Mouse (Mus musculus) left cerebral cortex, postnatal 36 days (tissue): Measurements from ENCODE around the gene Cyb5d1. TPM values are rescaled to one million over a fixed set of nuclear protein-coding genes. Genes with fewer than 3 reads are reported as not detected.

Experiments used
- DNase-seq, 2 experiments: peaks; one replicate each; pipeline ENCODE4 v3.0.0; 2021 to 2022; ENCODE audit warnings: low spot score in 2 of 2, mixed read lengths in 1 of 2
- intact Hi-C: fragments of 180-260 bp; cut with DNase I; formaldehyde crosslinking; loops from one replicate; pipeline ENCODE4 v1.15.1; 2025
- total RNA-seq, 2 experiments: library from RNA; stranded (reverse); gene quantifications; 2 replicates each; pipeline ENCODE4 v1.2.3; 2021

Cyb5d1 gene
- total RNA-seq, 2 experiments from 2014 or later: 36.4 to 43.1 TPM

DNA sequence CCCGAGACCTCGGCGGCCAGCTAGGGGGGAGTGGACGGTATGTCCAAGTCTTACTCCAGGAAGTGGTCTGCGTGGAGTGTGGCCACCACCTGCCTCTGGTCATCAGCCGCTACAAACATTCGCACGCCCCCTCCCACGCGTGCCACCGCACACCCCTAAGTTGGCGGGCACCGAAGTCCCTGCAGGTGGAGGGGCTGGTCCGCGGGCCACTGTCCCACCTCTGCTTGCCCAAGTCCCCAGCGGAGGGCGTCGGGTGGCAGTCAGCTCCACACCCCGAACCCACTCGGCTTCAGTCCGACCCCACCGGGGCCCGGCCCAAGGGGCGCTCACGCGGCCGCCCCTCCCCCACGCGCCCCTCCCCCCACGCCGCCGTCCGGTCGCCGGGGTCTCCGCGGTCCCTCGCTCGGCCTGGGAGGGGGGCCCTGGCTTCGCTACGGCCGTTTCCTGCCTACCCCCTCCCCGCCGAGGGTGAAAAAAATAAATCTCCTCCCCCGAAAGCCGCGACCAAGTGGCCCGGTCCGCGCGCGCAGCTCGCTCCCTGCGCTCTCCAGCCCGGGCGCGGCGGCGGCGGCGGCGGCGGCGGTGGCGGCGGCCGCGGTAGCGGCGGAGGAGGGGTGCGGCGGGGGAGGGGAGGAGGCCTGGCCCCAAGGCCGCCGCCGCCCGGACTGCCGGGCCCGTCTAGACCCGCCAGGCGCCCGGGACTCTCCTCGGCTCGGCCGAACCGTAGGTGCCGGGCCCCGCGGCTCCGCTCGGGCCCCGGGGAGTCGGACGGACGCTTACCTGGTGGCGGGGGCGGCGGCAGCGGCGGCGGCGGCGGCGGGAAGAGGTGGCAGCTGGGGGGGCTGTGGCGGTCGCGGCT is 26.8 kb downstream of the Cyb5d1 start:
- intact Hi-C loops: loop anchor here (5.0 kb wide), 2 partner anchors 46 to 271 kb away; partner anchors contain the start of genes Cntrob, Per1 and Trappc1

DNA sequence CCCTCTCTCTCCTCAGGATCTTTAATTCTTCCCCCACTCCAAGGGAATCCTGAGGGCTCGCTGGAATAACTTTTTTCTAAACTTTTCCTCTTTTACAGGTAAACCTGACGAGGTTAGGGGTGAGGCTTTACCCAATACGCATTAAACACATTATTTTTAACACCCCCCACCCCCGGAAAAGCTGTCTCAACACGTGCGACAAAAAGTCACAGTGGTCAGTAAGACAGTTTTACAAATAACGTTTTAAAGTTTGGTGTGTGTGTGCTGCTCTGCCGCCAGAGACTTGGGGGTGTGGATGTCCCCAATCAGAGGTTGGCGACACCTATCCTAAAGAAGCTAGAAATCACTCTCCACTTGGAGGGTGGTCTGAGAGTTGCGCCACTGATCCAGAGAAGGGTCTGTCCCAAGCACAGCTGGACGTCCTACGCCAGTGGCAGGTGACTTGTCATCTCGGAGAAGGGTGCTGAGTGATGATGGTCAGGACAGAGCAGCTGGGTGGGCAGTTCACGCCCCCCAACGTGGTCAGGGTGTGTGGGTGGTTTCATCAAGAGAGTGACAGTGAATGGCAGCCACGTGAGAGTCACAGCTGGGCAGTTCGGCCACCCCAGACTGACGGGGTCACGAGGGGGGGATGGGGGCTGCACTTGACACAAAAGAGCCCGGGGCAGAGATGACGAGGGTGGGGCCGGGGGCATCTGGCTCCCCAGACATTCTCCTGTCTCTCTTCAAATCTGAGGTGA is 27.6 kb downstream of the Cyb5d1 start:
- intact Hi-C loops: loop anchor here (1.0 to 5.0 kb wide), 4 partner anchors 27 to 270 kb away; partner anchors contain the start of genes Cntrob, Per1, Rnf227 and Trappc1
- no peak for DNase-seq

More for the DNA sequence above, 26.8 kb downstream of the Cyb5d1 start:
- DNase-seq: peak; percentile 37 to 51

DNA sequence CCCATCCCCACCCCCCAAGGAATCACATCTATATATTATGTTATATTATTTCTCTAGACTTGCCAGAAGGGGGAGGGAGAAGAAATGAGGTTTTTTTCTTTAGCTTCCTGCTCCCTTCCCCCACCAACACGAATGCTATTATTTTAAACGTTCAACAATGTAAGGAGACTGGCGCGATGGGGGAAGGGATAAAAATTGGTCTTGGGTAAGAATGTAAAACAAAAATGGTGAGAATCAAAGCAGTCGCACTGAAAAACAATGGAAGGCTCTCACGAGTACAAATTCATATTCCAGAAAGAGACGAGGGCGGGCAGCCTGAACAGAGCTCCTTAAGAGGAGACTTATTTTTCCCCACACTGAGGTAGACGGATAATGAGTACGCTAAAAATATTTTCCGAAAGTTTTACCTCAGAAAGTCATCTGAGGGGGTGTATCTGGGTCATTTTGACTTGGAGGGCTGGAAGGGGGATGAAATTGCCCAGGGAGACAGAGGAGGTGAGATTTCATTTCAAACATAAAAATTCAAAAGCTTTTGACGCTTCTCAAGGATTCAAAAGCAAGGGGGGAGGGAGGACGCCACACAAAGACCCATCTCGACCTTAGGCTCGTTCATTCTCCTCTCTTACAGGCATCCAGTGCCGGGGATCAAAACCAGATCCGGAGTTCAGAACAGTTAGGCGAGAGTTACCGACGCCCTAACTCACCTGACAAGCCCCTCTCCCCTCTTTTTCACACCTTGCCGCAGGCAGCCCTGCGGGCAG is 28.4 kb downstream of the Cyb5d1 start:
- DNase-seq: peak in 1 of 2 experiments; percentile 37

DNA sequence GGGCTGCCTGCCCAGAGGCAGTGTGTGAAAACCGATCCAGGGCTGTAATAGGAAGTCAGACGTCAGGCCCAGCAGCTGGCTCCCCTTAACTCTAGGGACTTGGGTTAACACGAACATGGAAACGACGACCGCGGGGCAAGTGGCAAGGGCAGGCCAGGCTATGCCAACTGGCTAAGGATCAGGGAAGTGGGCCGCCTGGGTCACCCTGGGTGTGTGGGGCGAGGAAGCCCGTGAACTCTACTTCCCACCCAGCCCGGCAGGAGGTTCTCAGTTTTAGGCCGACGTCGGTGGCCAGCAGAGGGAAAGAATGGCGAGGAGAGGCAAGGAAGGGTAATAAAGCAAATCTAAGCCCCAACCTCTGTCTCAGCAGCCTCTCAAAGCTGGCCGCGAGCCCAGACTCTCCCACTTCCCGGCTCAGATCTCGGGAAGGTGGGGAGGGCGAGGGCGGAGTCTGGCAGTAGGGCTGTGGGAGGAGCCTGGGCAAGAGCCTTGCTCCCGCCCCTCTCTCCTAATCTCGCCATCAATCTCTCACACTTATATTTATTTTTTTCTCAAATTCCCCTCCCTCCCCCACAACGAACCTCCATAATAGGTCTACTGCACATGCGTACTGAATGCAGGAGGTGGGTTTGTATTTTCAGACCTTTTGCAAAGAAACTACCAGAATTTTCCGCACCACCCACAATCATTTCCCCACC is 29.1 kb downstream of the Cyb5d1 start:
- DNase-seq: peak; percentile 93 to 96
- intact Hi-C loops: loop anchor here (2.0 to 5.0 kb wide), 3 partner anchors 26 to 269 kb away; partner anchors contain the start of genes Cntrob, Per1, Rnf227 and Trappc1

More for the DNA sequence above, 28.4 kb downstream of the Cyb5d1 start:
- intact Hi-C loops: loop anchor here (1.0 to 5.0 kb wide), 4 partner anchors 26 to 270 kb away; partner anchors contain the start of genes Cntrob, Per1, Rnf227 and Trappc1

DNA sequence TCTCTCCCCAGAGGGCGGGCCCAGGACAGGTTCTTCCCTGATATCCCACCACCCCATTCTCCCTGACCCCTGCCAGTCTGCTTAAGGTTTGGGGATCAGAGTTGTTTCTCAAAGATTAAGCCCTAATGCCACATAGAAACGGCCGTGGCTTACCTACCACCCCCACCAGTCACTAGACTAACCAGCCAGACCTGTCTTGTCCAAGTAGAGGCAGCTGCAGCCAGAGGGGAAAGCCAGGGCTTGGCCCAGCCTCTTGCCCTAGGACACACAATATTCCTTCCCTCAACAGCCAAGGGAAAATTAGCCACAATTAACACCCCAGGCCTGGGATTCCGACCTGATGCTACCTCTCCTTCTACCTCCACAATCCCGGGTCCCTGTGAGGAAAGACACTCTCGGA is 29.7 kb downstream of the Cyb5d1 start:
- DNase-seq: no peak
- intact Hi-C loops: loop anchor here (2.0 to 5.0 kb wide), 3 partner anchors 25 to 268 kb away; partner anchors contain the start of genes Cntrob, Per1, Rnf227 and Trappc1

DNA sequence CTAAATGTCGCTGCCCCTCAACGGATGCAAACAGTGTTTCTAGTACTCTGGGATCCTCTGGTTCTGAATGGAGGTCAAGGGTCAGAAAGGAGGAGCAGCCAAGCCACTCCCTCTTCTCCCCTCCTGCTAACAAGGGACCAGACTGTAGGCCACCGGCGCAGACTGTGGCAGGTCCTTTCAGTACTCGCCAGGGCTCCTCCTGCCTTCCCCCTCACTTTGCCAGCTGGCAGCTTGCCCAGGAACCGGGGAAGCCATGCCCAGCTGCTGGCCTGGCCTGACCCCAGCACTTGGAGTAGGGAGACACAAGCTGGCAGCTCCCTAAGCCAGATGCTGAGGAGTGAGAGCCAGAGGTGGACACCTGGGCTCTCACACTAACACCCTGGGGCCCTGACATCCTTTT is 30.5 kb downstream of the Cyb5d1 start:
- intact Hi-C loops: loop anchor here (5.0 kb wide), 2 partner anchors 43 to 268 kb away; partner anchors contain the start of genes Cntrob, Per1 and Trappc1
- peak; percentile 89 to 90 for DNase-seq

DNA sequence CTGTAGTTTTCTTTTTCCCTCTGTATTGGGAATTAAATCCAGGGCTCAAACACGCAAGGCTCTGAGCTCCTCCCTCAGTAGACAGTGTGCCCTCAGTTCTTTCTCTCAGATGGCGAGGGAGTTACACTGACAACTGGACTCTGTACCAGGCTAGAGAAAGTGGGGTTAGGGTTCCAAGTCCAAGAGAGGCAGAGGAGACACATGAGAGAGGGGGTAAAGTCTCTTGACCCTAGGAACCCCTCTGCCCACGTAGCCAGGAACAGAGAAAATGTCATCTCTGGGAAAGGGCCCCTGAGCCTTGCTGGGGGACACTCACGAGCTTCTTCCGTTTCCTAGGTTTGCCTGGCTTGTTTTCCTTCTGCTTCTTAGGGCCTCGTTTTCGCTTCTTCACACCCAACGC is 31.1 kb downstream of the Cyb5d1 start:
- DNase-seq: no peak
- intact Hi-C loops: no loop called here

DNA sequence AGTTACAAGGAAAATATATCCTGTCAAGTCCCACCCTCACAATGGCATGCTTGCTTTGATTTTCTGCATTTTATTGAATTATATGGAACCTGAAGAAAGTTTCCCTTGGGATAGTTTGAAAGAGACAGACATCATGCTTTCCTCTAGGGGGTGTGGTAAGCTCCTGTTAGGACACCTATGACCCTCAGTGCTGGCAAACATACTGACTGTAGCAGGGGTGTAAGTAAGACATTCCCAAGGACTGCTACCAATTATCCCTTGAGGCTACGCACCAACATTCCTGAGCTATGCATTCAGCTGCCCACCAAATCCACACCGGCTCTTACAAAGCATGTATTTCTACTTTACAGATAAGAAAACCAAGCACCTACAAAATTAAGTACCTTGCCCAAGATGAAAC is 33.0 kb downstream of the Cyb5d1 start:
- DNase-seq: no peak
- intact Hi-C loops: no loop called here

DNA sequence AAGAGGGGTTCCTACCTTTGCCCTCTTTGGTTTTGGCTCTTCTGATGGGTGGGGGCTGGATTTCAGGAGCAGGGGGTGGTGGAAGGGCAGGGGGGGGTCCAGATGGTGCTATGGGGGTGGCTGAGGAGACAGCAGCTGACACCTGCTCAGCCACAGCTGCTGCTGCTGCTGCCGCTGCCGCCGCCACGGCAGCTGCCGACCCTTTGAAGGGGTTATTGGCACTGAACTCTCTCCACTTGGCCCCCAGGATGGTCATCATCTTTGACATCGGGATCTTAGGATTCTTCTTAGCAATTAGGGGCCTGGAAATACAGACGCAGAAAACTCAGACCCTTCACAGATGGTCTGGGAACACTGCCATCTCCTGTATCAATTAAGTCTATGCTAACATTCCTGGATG is 33.4 kb downstream of the Cyb5d1 start:
- intact Hi-C loops: no loop called here
- DNase-seq: no peak

DNA sequence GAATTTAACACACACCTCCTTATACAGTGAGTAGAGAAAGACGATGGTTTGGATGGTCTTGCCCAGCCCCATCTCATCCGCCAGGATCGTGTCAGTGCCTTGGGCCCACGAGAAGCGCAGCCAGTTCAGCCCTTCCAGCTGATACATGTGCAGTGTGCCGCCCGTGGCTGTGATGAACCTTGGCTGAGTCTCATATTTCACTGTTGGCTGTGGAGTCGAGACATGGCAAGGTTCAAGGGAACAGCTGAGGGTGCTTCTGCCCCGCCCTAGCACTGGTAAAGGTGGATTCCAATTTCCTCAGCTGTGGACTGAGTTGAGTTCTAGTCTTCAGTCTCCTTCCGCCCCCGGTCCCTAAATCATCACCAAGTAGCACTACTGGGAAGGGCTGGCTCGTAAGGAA is 37.7 kb downstream of the Cyb5d1 start:
- intact Hi-C loops: no loop called here

DNA sequence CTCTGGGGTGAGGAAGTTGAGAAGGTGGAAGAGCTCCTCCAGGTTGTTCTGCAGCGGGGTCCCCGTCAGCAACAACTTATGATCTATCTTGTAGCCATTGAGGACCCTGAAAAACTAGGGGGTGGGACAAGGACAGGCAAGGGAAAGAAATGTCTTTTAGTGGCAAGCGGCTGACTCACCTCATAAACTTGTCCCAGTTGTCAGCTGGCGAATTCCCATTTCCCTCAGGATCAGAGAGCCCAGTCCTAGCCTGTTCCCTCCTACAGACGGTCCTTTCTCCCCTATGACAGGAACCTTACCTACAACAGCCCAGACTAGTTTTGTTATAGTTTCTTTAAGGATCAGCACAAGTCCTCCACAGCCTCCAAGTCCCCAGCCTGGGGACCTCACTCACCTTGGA is 38.9 kb downstream of the Cyb5d1 start:
- DNase-seq: no peak
- intact Hi-C loops: no loop called here

More for the DNA sequence above, 37.7 kb downstream of the Cyb5d1 start:
- DNase-seq: no peak

DNA sequence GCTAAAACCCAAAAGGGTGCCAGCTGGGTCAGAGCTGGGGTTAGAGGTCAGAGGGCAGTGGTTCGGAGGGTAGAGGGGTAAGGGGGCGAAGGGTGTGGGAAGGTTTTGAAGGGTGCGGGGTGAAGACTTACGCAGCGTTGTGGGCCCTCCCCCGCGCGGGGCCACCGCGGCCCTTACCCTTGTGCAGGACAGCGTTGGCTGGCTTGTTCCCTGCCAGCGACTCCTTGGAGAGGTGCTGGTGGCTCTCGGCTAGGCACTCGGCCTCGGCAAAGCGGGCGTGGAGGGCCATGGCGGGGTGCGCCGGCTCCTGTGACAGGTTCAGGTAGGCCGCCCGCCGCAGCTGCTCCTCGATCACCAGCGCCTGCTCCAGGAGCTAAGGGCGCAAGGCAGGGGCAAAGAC is 49.0 kb downstream of the Cyb5d1 start:
- no peak for DNase-seq
- intact Hi-C loops: no loop called here

Other genes with a start within 250 kb of the Cyb5d1 start
- 1 to 10 TPM; 6.0 to 6.1 TPM for gene Alox12b, start 238.6 kb downstream of the Cyb5d1 start, total RNA-seq
- 1 to 10 TPM; 4.2 to 6.5 TPM for gene Alox8, start 197.8 kb downstream of the Cyb5d1 start, total RNA-seq
- gene Gucy2e, start 158.6 kb downstream of the Cyb5d1 start, total RNA-seq: 1 to 10 TPM in 1 of 2 experiments, under 1 TPM in 1; 0.84 to 1.2 TPM
- gene Cntrob, start 71.9 kb downstream of the Cyb5d1 start, total RNA-seq: 10 to 100 TPM; 15.5 to 24.2 TPM
- 10 to 100 TPM; 50.9 to 59.8 TPM for gene Trappc1, start 71.7 kb downstream of the Cyb5d1 start, total RNA-seq
- 10 to 100 TPM; 72.6 to 78.9 TPM for gene Kcnab3, start 69.4 kb downstream of the Cyb5d1 start, total RNA-seq
- 100 to 1,000 TPM; 150 to 171 TPM for gene Rnf227, start 55.2 kb downstream of the Cyb5d1 start, total RNA-seq
- 100 to 1,000 TPM; 421 to 443 TPM for gene Chd3, start 26.2 kb downstream of the Cyb5d1 start, total RNA-seq
- 100 to 1,000 TPM in 1 of 2 experiments, 10 to 100 TPM in 1; 97.9 to 108 TPM for gene Naa38, start 144 bp downstream of the Cyb5d1 start, total RNA-seq
- 1 to 10 TPM; 2.9 to 4.7 TPM for gene Tmem88, start 2.6 kb upstream of the Cyb5d1 start, total RNA-seq
- 10 to 100 TPM; 19.9 to 23.9 TPM for gene Kdm6b, start 18.0 kb upstream of the Cyb5d1 start, total RNA-seq
- 1 to 10 TPM; 1.4 to 2.1 TPM for gene Dnah2, start 153.5 kb upstream of the Cyb5d1 start, total RNA-seq
- 10 to 100 TPM; 56.1 to 57.3 TPM for gene Efnb3, start 164.6 kb upstream of the Cyb5d1 start, total RNA-seq
- 10 to 100 TPM; 10.2 to 10.8 TPM for gene Wrap53, start 184.6 kb upstream of the Cyb5d1 start, total RNA-seq
- 10 to 100 TPM; 21.7 to 22.6 TPM for gene Trp53, start 184.7 kb upstream of the Cyb5d1 start, total RNA-seq
- 100 to 1,000 TPM; 398 to 420 TPM for gene Atp1b2, start 210.3 kb upstream of the Cyb5d1 start, total RNA-seq
- gene Shbg, start 222.3 kb upstream of the Cyb5d1 start, total RNA-seq: not detected
- gene Sat2, start 226.4 kb upstream of the Cyb5d1 start, total RNA-seq: 10 to 100 TPM in 1 of 2 experiments, 1 to 10 TPM in 1; 9.5 to 11.2 TPM
- gene Fxr2, start 237.4 kb upstream of the Cyb5d1 start, total RNA-seq: 100 to 1,000 TPM; 117 to 149 TPM